In the genomic region with DNA sequence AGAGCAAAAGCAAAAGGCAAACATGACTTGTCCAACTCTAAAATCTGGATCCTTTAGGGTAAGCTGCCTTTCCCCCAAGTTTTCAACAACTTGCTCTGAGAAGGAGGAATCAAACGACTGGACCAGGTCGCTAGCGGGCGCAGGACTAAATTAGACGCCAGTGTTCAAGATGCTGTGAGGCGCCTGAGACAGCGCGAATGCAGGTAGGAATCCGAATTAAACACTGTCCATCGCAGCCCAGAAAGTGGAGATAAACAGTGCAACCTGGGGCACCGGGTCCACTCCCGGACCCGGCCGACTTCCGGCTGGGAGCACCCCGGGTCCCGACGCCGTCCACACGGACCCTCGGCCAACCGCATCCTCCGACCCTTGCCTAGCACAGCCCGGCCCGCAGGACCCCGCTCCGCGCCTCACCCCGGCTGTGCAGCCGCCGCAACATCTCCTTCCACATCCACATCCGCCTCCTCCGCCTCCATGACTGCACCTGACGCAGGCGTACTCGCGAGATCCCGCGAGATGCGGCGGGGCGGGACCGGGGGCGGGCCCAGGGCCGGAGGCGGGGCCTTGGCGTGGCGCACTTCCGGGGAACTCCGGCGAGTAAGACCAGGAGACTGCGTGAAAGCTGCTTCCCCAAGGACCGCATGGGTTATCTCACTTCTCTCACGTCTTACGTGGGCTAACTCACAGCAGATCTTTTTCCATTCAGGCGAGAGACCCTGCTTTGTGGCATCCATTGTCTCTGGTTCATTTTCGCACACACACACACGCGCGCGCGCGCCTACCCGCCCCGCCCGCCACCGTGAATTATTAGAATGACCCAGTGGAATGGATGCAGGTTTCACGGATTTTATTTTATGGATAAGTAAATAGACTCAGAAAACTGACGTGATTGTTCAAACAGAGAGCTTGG, we compare ENCODE assay signal across 8 mouse cellular contexts. TPM values are rescaled to one million over a fixed set of nuclear protein-coding genes. Genes with fewer than 3 reads are reported as not detected.
A peak's percentile ranks its signal among the peaks of the same experiment; 100 is the strongest.
DNase-seq lines count a peak whose midpoint lies in the region; ATAC-seq lines count a peak whose summit lies in the region.

Gene Mysm1, minus strand, starts transcription at position 511 of the 910 bp plus-strand sequence.

- peaks cover 12% of the 10 kb centered on the region for H3K4me1 ChIP-seq in hindbrain, embryonic 16.5 days (ENCODE audit: control insufficient read depth, insufficient read depth, low read depth, low read length)

- peak within 1 kb of the TSS; percentile 65 for H3K4me2 ChIP-seq in hindbrain, embryonic 16.5 days (ENCODE audit: low read length)

- WGBS in hindbrain, embryonic 16.5 days = under 1% methylated on average over 67 of the region's 69 CpGs
- WGBS in macrophage (ENCODE audit: missing documents) = 0% methylated on average over 65 of the region's 69 CpGs

- peak within 1 kb of the TSS; percentile 88 for H3K4me3 ChIP-seq in hindbrain, embryonic 16.5 days (ENCODE audit: low read length)
- H3K4me3 ChIP-seq in macrophage (ENCODE audit: inconsistent target) = peak within 1 kb of the TSS; percentile 88

- H3K27me3 ChIP-seq in hindbrain, embryonic 16.5 days (replicated peaks; ENCODE audit: control insufficient read depth, insufficient read depth, low read length) = no peaks in the 10 kb centered on the region

- peak within 1 kb of the TSS; percentile 98 for H3K9ac ChIP-seq in hindbrain, embryonic 16.5 days (ENCODE audit: low read depth, low read length)

- peak; percentile 100 for ATAC-seq in hindbrain, embryonic 16.5 days

- H3K36me3 ChIP-seq in hindbrain, embryonic 16.5 days (ENCODE audit: control insufficient read depth, insufficient read depth, low read length) = peaks cover 3% of the 10 kb centered on the region; the same call in 1 of the 2 replicates
- peaks cover 12% of the 10 kb centered on the region for H3K36me3 ChIP-seq in macrophage (ENCODE audit: inconsistent target)

- peak within 1 kb of the TSS; percentile 96 for H3K27ac ChIP-seq in hindbrain, embryonic 16.5 days (ENCODE audit: low read depth, low read length)
- peak within 1 kb of the TSS; percentile 61 for H3K27ac ChIP-seq in macrophage

- H3K9me3 ChIP-seq in hindbrain, embryonic 16.5 days (ENCODE audit: control insufficient read depth, low read length) = no peaks in the 10 kb centered on the region

- peak; percentile 66 for DNase-seq in WW6 (ENCODE audit: low read depth, low spot score)
- DNase-seq in cerebellum, postnatal 4 days (ENCODE audit: low spot score in 2 of 2) = peak; percentile 88 to 97
- DNase-seq in gastrocnemius, adult 18-20 months (ENCODE audit: low spot score) = peak; percentile 94
- peak; percentile 94 to 95 for DNase-seq in left cerebral cortex, adult 18-20 months (ENCODE audit: low spot score in 2 of 2)
- peak; percentile 94 for DNase-seq in right cerebral cortex, adult 18-20 months
- DNase-seq in urinary bladder, postnatal 10 days (ENCODE audit: low spot score) = peak; percentile 72

- H3K79me2 ChIP-seq in macrophage (ENCODE audit: inconsistent target) = peaks cover 40% of the 10 kb centered on the region

RNA-seq across cellular contexts. Expression of gene Mysm1, which starts in this region (rescaled TPM):
- total RNA-seq in gastrocnemius, adult 18-20 months (2021) = 1 to 10 TPM; 6.6 to 8.5 TPM
- 22.4 and 22.5 TPM in 2 replicates for polyA plus RNA-seq in hindbrain, embryonic 16.5 days (2015; fragmentation: Nextera tagmentation; extraction: Ambion mirVana)
- 10 to 100 TPM; 33.0 to 34.0 TPM for total RNA-seq in left cerebral cortex, adult 18-20 months (2021)
- total RNA-seq in macrophage (2018; cell fraction: chromatin; rRNA removed) = 100 to 1,000 TPM in 24 of 26 experiments, 10 to 100 TPM in 2; 87.9 to 189 (median 135) TPM
- total RNA-seq in macrophage (2018; cell fraction: cytosol; rRNA removed) = 10 to 100 TPM; 10.9 to 24.1 (median 16.0) TPM
- total RNA-seq in macrophage (2018; cell fraction: nucleus; rRNA removed) = 100 to 1,000 TPM in 5 of 26 experiments, 10 to 100 TPM in 21; 45.0 to 148 (median 72.6) TPM
- 11.1 to 12.8 TPM (median 11.4 TPM) in 3 replicates for polyA plus RNA-seq in macrophage (2018)

Comparison
In these comparisons a context has a peak if more than half of its experiments do, and no peak if none do; other contexts are left out.
1. Peak in every context shown above with its lines: DNase-seq, ATAC-seq, H3K4me3 ChIP-seq and H3K27ac ChIP-seq.